Mouse (Mus musculus) cortical plate, adult 2 months (tissue): ENCODE data around the gene Csnka2ip. TPM values are rescaled to one million over a fixed set of nuclear protein-coding genes. Genes with fewer than 3 reads are reported as not detected.

Experiments used
- H3K27ac ChIP-seq: fragments of 200-500 bp; 2 replicates; pipeline ENCODE4 v1.5.1; 2012; ENCODE audit warnings: low read length, control low read depth, inconsistent platforms; ENCODE audit not compliant: insufficient read depth
- H3K4me1 ChIP-seq: fragments of 200-500 bp; 2 replicates; pipeline ENCODE4 v1.6.1; 2011; ENCODE audit warnings: low read length; ENCODE audit not compliant: control insufficient read depth, insufficient read depth
- H3K4me3 ChIP-seq: fragments of 200-500 bp; 2 replicates; pipeline ENCODE4 v1.5.1; 2011; ENCODE audit warnings: mild to moderate bottlenecking, low read length, control low read depth; ENCODE audit not compliant: insufficient read depth
- CTCF ChIP-seq: fragments of 200-500 bp; IDR thresholded peaks from 2 replicates; pipeline ENCODE4 v1.5.1; 2011; ENCODE audit warnings: mild to moderate bottlenecking, control low read depth, low read length; ENCODE audit not compliant: insufficient read depth; ENCODE audit errors: extremely low read depth
- POLR2A ChIP-seq: fragments of 200-500 bp; IDR thresholded peaks from 2 replicates; pipeline ENCODE4 v1.6.1; 2011; ENCODE audit warnings: mild to moderate bottlenecking, low read length, control low read depth; ENCODE audit not compliant: insufficient read depth; ENCODE audit errors: extremely low read depth
- polyA plus RNA-seq: library from polyadenylated mRNA; depleted of rRNA; stranded (reverse); fragments of >200 nt; gene quantifications from 2 replicates; pipeline ENCODE4 v1.2.3, GENCODE M21; 2012; rRNA removed

The Csnka2ip gene
- 0.06 and 0.08 TPM in 2 replicates for polyA plus RNA-seq

- Histone ChIP-seq H3K4me1 (no peaks in the 10 kb centered on the region), H3K27ac (no peak within 1 kb of the TSS), H3K4me3 (no peak within 1 kb of the TSS)
- TF ChIP-seq POLR2A (no peak), CTCF (no peak)
Observed at GRCm38 (mm10) chr16:64602308-64602707, at the start of gene Csnka2ip. Gene Csnka2ip, minus strand, starts transcription at chr16:64602408.

- H3K27ac ChIP-seq, result no peak overlapping the region
- no peaks in the 10 kb centered on the region for H3K4me1 ChIP-seq
- no peak for TF ChIP-seq POLR2A
- TF ChIP-seq CTCF, result no peak
- no peak overlapping the region for H3K4me3 ChIP-seq
Observed at GRCm38 (mm10) chr16:64649594-64650290, 47.5 kb upstream of the Csnka2ip start.

GRCm38 (mm10) chr16:64647771-64648170 lies 45.6 kb upstream of the Csnka2ip start:
- H3K27ac ChIP-seq, result no peak overlapping the region
- TF ChIP-seq CTCF (no peak), POLR2A (no peak)
- H3K4me1 ChIP-seq, result no peaks in the 10 kb centered on the region
- no peak overlapping the region for H3K4me3 ChIP-seq

DNA sequence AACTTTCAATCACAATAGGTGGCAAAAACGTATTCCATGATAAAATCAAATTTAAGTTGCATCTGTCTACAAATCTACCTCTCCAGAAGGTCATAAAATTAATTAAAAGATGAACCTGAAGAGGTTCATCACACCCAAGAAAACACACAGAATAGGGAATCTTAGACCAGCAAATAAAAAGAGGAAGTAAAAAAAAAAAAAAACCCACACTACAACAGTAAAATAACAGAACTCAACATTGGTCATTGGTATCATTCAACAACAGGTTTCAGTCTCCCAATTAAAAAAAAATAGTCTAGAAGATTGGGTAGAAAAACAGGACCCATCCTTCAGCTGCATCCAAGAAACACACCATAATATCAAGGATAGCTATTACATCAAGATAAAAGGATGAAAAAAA lies 32.9 kb upstream of the Csnka2ip start:
- no peak overlapping the region for H3K4me3 ChIP-seq
- TF ChIP-seq POLR2A, result no peak
- TF ChIP-seq CTCF, result no peak
- no peaks in the 10 kb centered on the region for H3K4me1 ChIP-seq
- H3K27ac ChIP-seq, result no peak overlapping the region

GRCm38 (mm10) chr16:64620116-64620515 lies 17.9 kb upstream of the Csnka2ip start:
- TF ChIP-seq CTCF, result no peak
- no peak for TF ChIP-seq POLR2A
- no peak overlapping the region for H3K4me3 ChIP-seq
- H3K4me1 ChIP-seq, result no peaks in the 10 kb centered on the region
- no peak overlapping the region for H3K27ac ChIP-seq

DNA sequence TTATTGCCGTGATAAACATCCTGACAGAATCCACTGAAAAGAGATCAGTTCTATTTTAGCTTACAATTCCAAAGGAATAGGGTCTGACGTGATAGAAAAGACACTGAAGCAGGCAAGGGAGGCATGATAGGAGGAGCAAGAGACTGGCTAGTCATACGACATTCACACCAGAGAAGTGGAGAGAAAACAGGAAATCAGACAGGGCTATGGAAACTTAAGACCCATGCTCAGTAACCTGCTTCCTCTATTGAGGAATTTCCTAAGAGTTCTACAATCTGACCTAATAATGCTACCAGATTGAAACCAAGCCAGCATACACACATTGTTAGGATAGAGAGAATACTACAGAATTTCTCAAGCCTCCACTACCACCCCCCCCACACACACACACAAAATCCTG lies 12.4 kb upstream of the Csnka2ip start:
- no peak overlapping the region for H3K4me3 ChIP-seq
- no peak for TF ChIP-seq CTCF
- TF ChIP-seq POLR2A, result no peak
- H3K4me1 ChIP-seq, result no peaks in the 10 kb centered on the region
- H3K27ac ChIP-seq, result no peak overlapping the region

- no peak overlapping the region for H3K27ac ChIP-seq
- no peak overlapping the region for H3K4me3 ChIP-seq
- no peaks in the 10 kb centered on the region for H3K4me1 ChIP-seq
- TF ChIP-seq POLR2A (no peak), CTCF (no peak)
Observed at GRCm38 (mm10) chr16:64607793-64608192, 5.6 kb upstream of the Csnka2ip start.

GRCm38 (mm10) chr16:64586825-64587224 lies 15.4 kb downstream of the Csnka2ip start:
- no peak overlapping the region for H3K27ac ChIP-seq
- TF ChIP-seq CTCF, result no peak
- no peak for TF ChIP-seq POLR2A
- no peaks in the 10 kb centered on the region for H3K4me1 ChIP-seq
- H3K4me3 ChIP-seq, result no peak overlapping the region

- H3K4me3 ChIP-seq, result no peak overlapping the region
- TF ChIP-seq POLR2A, result no peak
- TF ChIP-seq CTCF, result no peak
- H3K27ac ChIP-seq, result no peak overlapping the region
- no peaks in the 10 kb centered on the region for H3K4me1 ChIP-seq
Observed at GRCm38 (mm10) chr16:64586262-64586619, 16.0 kb downstream of the Csnka2ip start.

DNA sequence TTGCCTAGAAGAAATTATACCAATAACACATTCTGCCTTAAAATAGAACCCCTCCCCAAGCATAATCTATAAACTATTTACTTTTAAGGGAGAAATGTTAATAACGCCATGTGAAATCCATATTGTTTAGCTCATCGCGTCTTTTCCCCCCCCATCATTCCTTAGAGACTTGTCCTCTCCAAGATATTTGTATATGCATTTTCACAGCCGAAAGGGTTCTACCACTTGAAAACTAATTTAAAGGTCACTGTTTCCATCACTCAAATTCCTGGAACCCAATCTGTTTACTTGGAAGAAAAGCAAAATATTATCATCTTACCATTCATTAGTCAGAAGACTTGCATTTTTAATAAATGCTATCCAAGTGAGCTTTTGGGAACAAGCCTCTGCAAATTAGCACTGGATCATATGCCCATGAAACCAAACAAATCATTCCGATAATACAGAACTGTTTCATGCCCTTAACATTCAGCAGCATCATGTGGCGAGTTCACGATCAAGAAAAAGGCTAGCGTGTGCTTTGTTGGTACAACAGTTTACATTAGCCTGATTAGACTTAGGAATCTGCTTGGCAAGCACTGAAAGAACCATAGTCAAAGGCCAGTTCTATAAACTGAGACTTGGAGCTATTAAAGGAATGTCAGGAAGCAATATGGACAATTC lies 16.5 kb downstream of the Csnka2ip start:
- Histone ChIP-seq H3K4me3 (no peak overlapping the region), H3K4me1 (no peaks in the 10 kb centered on the region), H3K27ac (no peak overlapping the region)
- no peak for TF ChIP-seq POLR2A

GRCm38 (mm10) chr16:64584591-64584990 lies 17.6 kb downstream of the Csnka2ip start:
- Histone ChIP-seq H3K4me3 (no peak overlapping the region), H3K4me1 (no peaks in the 10 kb centered on the region), H3K27ac (no peak overlapping the region)
- TF ChIP-seq CTCF, result no peak
- no peak for TF ChIP-seq POLR2A

DNA sequence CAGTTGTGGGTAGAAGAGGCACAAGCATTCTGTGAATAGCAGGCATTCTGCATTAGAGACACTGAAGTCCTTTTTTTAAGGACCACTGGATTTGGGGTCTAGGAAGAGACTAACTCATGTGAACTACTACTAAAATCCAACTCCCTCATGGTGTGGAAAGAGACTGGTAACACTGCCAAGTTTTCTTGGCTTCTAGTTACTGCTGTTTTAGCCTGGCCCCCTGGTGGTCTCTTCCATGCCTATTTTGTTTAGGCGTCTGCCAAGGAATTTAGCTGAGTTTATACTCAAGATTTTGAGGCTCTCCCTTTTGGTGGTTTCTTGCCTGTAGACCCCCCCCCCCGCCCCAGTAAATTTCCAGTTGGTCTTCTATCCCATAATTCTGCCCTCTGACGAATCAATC lies 18.8 kb downstream of the Csnka2ip start:
- no peak overlapping the region for H3K27ac ChIP-seq
- no peaks in the 10 kb centered on the region for H3K4me1 ChIP-seq
- H3K4me3 ChIP-seq, result no peak overlapping the region
- TF ChIP-seq CTCF (no peak), POLR2A (no peak)
